Mouse (Mus musculus) small intestine, adult 2 months (tissue): ENCODE results near the gene Slc25a11. TPM values are rescaled to one million over a fixed set of nuclear protein-coding genes. Genes with fewer than 3 reads are reported as not detected.

Source experiments
- H3K27ac ChIP-seq: fragments of 200-500 bp; 2 replicates; pipeline ENCODE4 v1.5.1; 2012; ENCODE audit warnings: low read depth, low read length, control low read depth, inconsistent platforms; ENCODE audit not compliant: insufficient read depth
- H3K27me3 ChIP-seq: fragments of 200-500 bp; 2 replicates; pipeline ENCODE4 v1.6.1; 2012; ENCODE audit warnings: mild to moderate bottlenecking, moderate library complexity, low read length, inconsistent platforms; ENCODE audit not compliant: control insufficient read depth, insufficient read depth
- H3K36me3 ChIP-seq: fragments of 200-500 bp; 2 replicates; pipeline ENCODE4 v1.6.1; 2012; ENCODE audit warnings: mild to moderate bottlenecking, low read length, control low read depth, inconsistent platforms; ENCODE audit not compliant: control insufficient read depth, insufficient read depth
- H3K4me1 ChIP-seq: fragments of 200-500 bp; 2 replicates; pipeline ENCODE4 v1.6.1; 2012; ENCODE audit warnings: low read length, inconsistent platforms, mixed read lengths; ENCODE audit not compliant: control insufficient read depth, insufficient read depth, insufficient read length
- H3K4me3 ChIP-seq: fragments of 200-500 bp; 2 replicates; pipeline ENCODE4 v1.5.1; 2012; ENCODE audit warnings: low read depth, mild to moderate bottlenecking, control low read depth, inconsistent platforms, low read length, moderate library complexity
- CTCF ChIP-seq: fragments of 200-500 bp; IDR thresholded peaks from 2 replicates; pipeline ENCODE4 v1.5.1; 2012; ENCODE audit warnings: low read depth, mild to moderate bottlenecking, control low read depth, inconsistent platforms, low read length, moderate library complexity, mixed read lengths; ENCODE audit not compliant: insufficient replicate concordance, insufficient read length; ENCODE audit errors: extremely low read depth
- POLR2A ChIP-seq: fragments of 200-500 bp; IDR thresholded peaks from 2 replicates; pipeline ENCODE4 v1.6.1; 2012; ENCODE audit warnings: low read depth, mild to moderate bottlenecking, control low read depth, inconsistent platforms, low read length, moderate library complexity
- WGBS: fragments of 180-500 bp; shearing (Covaris S2); methylation state at CpG from one replicate; pipeline ENCODE4 v1.1.7; 2018; 5-methylcytosine and 5-hydroxymethylcytosine counted together
- polyA plus RNA-seq: library from polyadenylated mRNA; depleted of rRNA; stranded (reverse); fragments of >200 nt; gene quantifications from 2 replicates; pipeline ENCODE4 v1.2.3, GENCODE M21; 2012

Gene Slc25a11
- polyA plus RNA-seq, 1 experiment = 147 TPM

- H3K4me1 ChIP-seq = peaks cover 15% of the 10 kb centered on the region
- H3K36me3 ChIP-seq = peaks cover 17% of the 10 kb centered on the region
- whole genome bisulfite sequencing = 76% methylated on average over 8 of the region's 8 CpGs
- H3K27ac ChIP-seq = no peak overlapping the region
- no peak overlapping the region for H3K4me3 ChIP-seq
- no peaks in the 10 kb centered on the region for H3K27me3 ChIP-seq
- TF ChIP-seq POLR2A = no peak
- TF ChIP-seq CTCF = no peak
Measured at GRCm38 (mm10) chr11:70658942-70659341, 11.7 kb upstream of the Slc25a11 start.

- H3K27me3 ChIP-seq = no peaks in the 10 kb centered on the region
- whole genome bisulfite sequencing = 89% methylated on average over 5 of the region's 5 CpGs
Measured at GRCm38 (mm10) chr11:70658521-70658920, 11.2 kb upstream of the Slc25a11 start.

GRCm38 (mm10) chr11:70657991-70658390 lies 10.7 kb upstream of the Slc25a11 start:
- H3K4me3 ChIP-seq = no peak overlapping the region
- WGBS = 87% methylated on average over 9 of the region's 9 CpGs
- no peaks in the 10 kb centered on the region for H3K27me3 ChIP-seq
- no peak overlapping the region for H3K27ac ChIP-seq
- TF ChIP-seq CTCF = no peak
- no peak for TF ChIP-seq POLR2A
- peaks cover 15% of the 10 kb centered on the region for H3K4me1 ChIP-seq
- H3K36me3 ChIP-seq = peaks cover 16% of the 10 kb centered on the region

More at GRCm38 (mm10) chr11:70658521-70658920, 11.2 kb upstream of the Slc25a11 start:
- TF ChIP-seq POLR2A = no peak
- TF ChIP-seq CTCF = no peak
- Histone ChIP-seq H3K36me3 (peaks cover 14% of the 10 kb centered on the region), H3K4me3 (no peak overlapping the region), H3K27ac (no peak overlapping the region), H3K4me1 (peaks cover 15% of the 10 kb centered on the region)

- H3K36me3 ChIP-seq = peaks cover 17% of the 10 kb centered on the region
- peaks cover 15% of the 10 kb centered on the region for H3K4me1 ChIP-seq
- H3K27me3 ChIP-seq = no peaks in the 10 kb centered on the region
- no peak overlapping the region for H3K4me3 ChIP-seq
- TF ChIP-seq CTCF (no peak), POLR2A (no peak)
- 45% methylated on average over 6 of the region's 6 CpGs for WGBS
- no peak overlapping the region for H3K27ac ChIP-seq
Measured at GRCm38 (mm10) chr11:70657573-70657972, 10.3 kb upstream of the Slc25a11 start.

DNA sequence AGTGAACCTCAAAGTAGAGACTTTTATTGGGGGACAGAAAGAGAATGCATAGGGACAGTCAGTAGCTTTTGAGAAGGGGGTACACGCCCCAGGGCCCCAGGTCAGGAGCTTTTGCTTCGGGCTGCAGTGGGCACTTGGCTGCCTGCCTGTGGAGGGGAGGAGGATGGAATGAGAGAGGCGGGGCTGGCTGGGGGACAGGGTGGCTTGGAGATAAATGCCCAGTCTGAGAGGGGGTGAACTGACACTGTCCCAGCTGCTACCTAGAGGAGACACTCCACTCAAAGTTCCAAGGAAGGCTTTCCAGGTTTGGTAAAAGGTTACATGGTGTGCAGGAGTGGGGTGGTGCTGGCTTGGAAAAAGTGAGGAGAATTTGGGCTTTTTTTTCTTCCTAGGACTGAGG lies 9.7 kb upstream of the Slc25a11 start, which contains the start of gene Eno3:
TSS of gene Eno3 (plus strand) at position 239 of the 400 bp plus-strand sequence.
- no peaks in the 10 kb centered on the region for H3K27me3 ChIP-seq
- H3K36me3 ChIP-seq = peaks cover 18% of the 10 kb centered on the region
- H3K4me3 ChIP-seq = peak within 1 kb of the TSS; percentile 87
- 38% methylated on average over 3 of the region's 3 CpGs for WGBS
- peaks cover 15% of the 10 kb centered on the region for H3K4me1 ChIP-seq
- no peak for TF ChIP-seq POLR2A
- TF ChIP-seq CTCF = no peak
- peak within 1 kb of the TSS; percentile 99 for H3K27ac ChIP-seq

- 20% methylated on average over 16 of the region's 16 CpGs for WGBS
- peak overlapping the region; percentile 99 for H3K27ac ChIP-seq
- peak overlapping the region; percentile 87 for H3K4me3 ChIP-seq
- H3K36me3 ChIP-seq = peaks cover 22% of the 10 kb centered on the region
- TF ChIP-seq CTCF = no peak
- no peak for TF ChIP-seq POLR2A
- no peaks in the 10 kb centered on the region for H3K27me3 ChIP-seq
- H3K4me1 ChIP-seq = peaks cover 15% of the 10 kb centered on the region
Measured at GRCm38 (mm10) chr11:70656456-70656927, 9.2 kb upstream of the Slc25a11 start.

- under 1% methylated on average over 61 of the region's 61 CpGs for WGBS
- Histone ChIP-seq H3K27ac (peak overlapping the region; percentile 99), H3K36me3 (peaks cover 27% of the 10 kb centered on the region), H3K27me3 (no peaks in the 10 kb centered on the region), H3K4me3 (peak overlapping the region; percentile 87), H3K4me1 (peaks cover 18% of the 10 kb centered on the region)
- TF ChIP-seq CTCF (no peak), POLR2A (peak; percentile 3)
Measured at GRCm38 (mm10) chr11:70655571-70656455, 8.5 kb upstream of the Slc25a11 start.
